Mouse (Mus musculus): ENCODE results near the gene Bcar3. TPM values are rescaled to one million over a fixed set of nuclear protein-coding genes. Genes with fewer than 3 reads are reported as not detected.

Bcar3 gene
- total and polyA plus RNA-seq, 3 experiments: 47.4 to 61.2 (median 52.0) TPM

- Histone ChIP-seq H3K27ac (ENCODE audit: insufficient read depth, low read depth) (no peak overlapping the region), H3K79me2 (replicated peaks; ENCODE audit: control insufficient read depth, extremely low read depth, insufficient read depth, poor library complexity, severe bottlenecking) (no peaks in the 10 kb centered on the region), H3K4me1 (ENCODE audit: control insufficient read depth in 1 of 2, insufficient read depth in 2 of 2) (peaks cover 11 to 48% of the 10 kb centered on the region in 2 experiments), H3K9ac (ENCODE audit: insufficient read depth, low read depth) (no peak overlapping the region), H3K36me3 (replicated peaks in 1 of 2; ENCODE audit: control insufficient read depth in 1 of 2, insufficient read depth in 1 of 2, low read length in 1 of 2) (no peaks in the 10 kb centered on the region), H3K27me3 (replicated peaks) (peaks cover 5% of the 10 kb centered on the region), H3K4me2 (ENCODE audit: insufficient read depth, low read depth, poor library complexity, severe bottlenecking) (peak overlapping the region; percentile 77; the same call in 1 of the 2 replicates), H3K4me3 (replicated peaks in 1 of 3; ENCODE audit: low read depth in 2 of 3, low read length in 2 of 3, poor library complexity in 1 of 3) (no peak overlapping the region), H3K9me3 (replicated peaks; ENCODE audit: low read length) (no peaks in the 10 kb centered on the region)
- dilution Hi-C loops (cut with MboI; ENCODE audit: extremely low pct_ligation_motif_present, extremely low pct_unique_long_range_greater_than_20kb, low sequenced_read_pairs): no loop called here
- peak; percentile 65 for DNase-seq (ENCODE audit: extremely low read depth)
- TF ChIP-seq USF1 (IDR thresholded peaks at IDR 0.05; ENCODE audit: low read depth, low read length): no peak
- no peak for TF ChIP-seq ZC3H11A (IDR thresholded peaks at IDR 0.05; ENCODE audit: low read depth, low read length)
- TF ChIP-seq ETS1 (conservative IDR thresholded peaks at IDR 0.05; ENCODE audit: low read depth, low read length): peak; percentile 65
- TF ChIP-seq MEF2A (IDR thresholded peaks at IDR 0.05; ENCODE audit: borderline replicate concordance, low read depth, low read length): peak; percentile 83
- no peak for TF ChIP-seq E2F4 (IDR thresholded peaks at IDR 0.05; ENCODE audit: insufficient replicate concordance, low read depth, low read length)
- TF ChIP-seq EP300 (IDR thresholded peaks at IDR 0.05; ENCODE audit: low read length): peak; percentile 80
- no peak for TF ChIP-seq CTCF (conservative IDR thresholded peaks at IDR 0.05 in 1 of 2, IDR thresholded peaks at IDR 0.05 in 1 of 2; ENCODE audit: low read depth in 2 of 2, low read length in 2 of 2)
- TF ChIP-seq POLR2A (IDR thresholded peaks at IDR 0.05; ENCODE audit: low read depth, low read length): no peak
- TF ChIP-seq SIN3A (IDR thresholded peaks at IDR 0.05; ENCODE audit: low read length): peak; percentile 45; the same call in 1 of the 2 replicates
- TF ChIP-seq UBTF (IDR thresholded peaks at IDR 0.05; ENCODE audit: low read depth, low read length): no peak
- no peak for TF ChIP-seq MXI1 (IDR thresholded peaks at IDR 0.05; ENCODE audit: low read depth, low read length)
- no peak for TF ChIP-seq ZKSCAN1 (IDR thresholded peaks at IDR 0.05; ENCODE audit: borderline replicate concordance, low read depth, low read length)
- TF ChIP-seq HCFC1 (IDR thresholded peaks at IDR 0.05; ENCODE audit: low read depth, low read length): no peak
- no peak for TF ChIP-seq GABPA (IDR thresholded peaks at IDR 0.05; ENCODE audit: insufficient replicate concordance, low read depth, low read length)
- TF ChIP-seq RCOR1 (conservative IDR thresholded peaks at IDR 0.05; ENCODE audit: low read depth, low read length): 0 out of 2 replicates have a peak, but pooled peaks have one; percentile 21
- TF ChIP-seq MYC (IDR thresholded peaks at IDR 0.05; ENCODE audit: low read depth, low read length): no peak
- no peak for TF ChIP-seq POLR2AphosphoS2 (IDR thresholded peaks at IDR 0.05; ENCODE audit: low read depth, low read length)
- TF ChIP-seq ZMIZ1 (IDR thresholded peaks at IDR 0.05; ENCODE audit: low read depth, low read length): no peak
- TF ChIP-seq KAT2A (IDR thresholded peaks at IDR 0.05; ENCODE audit: insufficient replicate concordance, low read length): peak; percentile 69; the same call in 1 of the 2 replicates
- TF ChIP-seq CHD1 (IDR thresholded peaks at IDR 0.05; ENCODE audit: low read depth, low read length): no peak
- no peak; the same call in 1 of the 2 replicates for TF ChIP-seq JUND (conservative IDR thresholded peaks at IDR 0.05; ENCODE audit: low read depth, low read length)
- TF ChIP-seq ZNF384 (IDR thresholded peaks at IDR 0.05; ENCODE audit: low read depth, low read length): peak; percentile 72
- 0 out of 2 replicates have a peak, but pooled peaks have one; percentile 5 for TF ChIP-seq SMC3 (IDR thresholded peaks at IDR 0.05; ENCODE audit: low read depth, low read length)
- no peak for TF ChIP-seq PAX5 (IDR thresholded peaks at IDR 0.05; ENCODE audit: low read length)
- peak; percentile 46; the same call in 1 of the 2 replicates for TF ChIP-seq IRF4 (IDR thresholded peaks at IDR 0.05; ENCODE audit: low read depth, low read length)
- no peak for TF ChIP-seq TBP (conservative IDR thresholded peaks at IDR 0.05; ENCODE audit: low read depth, low read length)
- TF ChIP-seq MAFK (IDR thresholded peaks at IDR 0.05; ENCODE audit: insufficient replicate concordance, low read length): peak; percentile 63; the same call in 1 of the 2 replicates
- no peak for TF ChIP-seq MAX (IDR thresholded peaks at IDR 0.05; ENCODE audit: low read length)
- TF ChIP-seq ELF1 (IDR thresholded peaks at IDR 0.05; ENCODE audit: low read depth, low read length): 0 out of 2 replicates have a peak, but pooled peaks have one; percentile 9
- TF ChIP-seq USF2 (conservative IDR thresholded peaks at IDR 0.05; ENCODE audit: low read depth, low read length): no peak
- TF ChIP-seq MAZ (IDR thresholded peaks at IDR 0.05; ENCODE audit: low read depth, low read length): 0 out of 2 replicates have a peak, but pooled peaks have one; percentile 25
- TF ChIP-seq CHD2 (IDR thresholded peaks at IDR 0.05; ENCODE audit: low read length): no peak
- no peak for TF ChIP-seq NRF1 (IDR thresholded peaks at IDR 0.05; ENCODE audit: low read depth, low read length)
- no peak for TF ChIP-seq NELFE (IDR thresholded peaks at IDR 0.05; ENCODE audit: low read depth, low read length)
- peak; percentile 35; the same call in 1 of the 2 replicates for TF ChIP-seq BHLHE40 (IDR thresholded peaks at IDR 0.05; ENCODE audit: low read depth, low read length)
- TF ChIP-seq TCF12 (IDR thresholded peaks at IDR 0.05; ENCODE audit: low read depth, low read length): no peak
- TF ChIP-seq RAD21 (IDR thresholded peaks at IDR 0.05; ENCODE audit: low read depth, low read length): no peak
- no peak for TF ChIP-seq JUN (IDR thresholded peaks at IDR 0.05; ENCODE audit: insufficient read depth, low read depth, low read length)
- in situ Hi-C loops (cut with MboI; ENCODE audit: low pct_ligation_motif_present, low pct_unique_long_range_greater_than_20kb, low sequenced_read_pairs): no loop called here
These were observed 39.6 kb downstream of the Bcar3 start for GRCm38 (mm10) chr3:122333493-122333892.
